Mouse (Mus musculus) left cerebral cortex, adult 2 months (tissue): ENCODE measurements around the gene Emilin2. TPM values are rescaled to one million over a fixed set of nuclear protein-coding genes. Genes with fewer than 3 reads are reported as not detected.
A peak's percentile ranks its signal among the peaks of the same experiment; 100 is the strongest.
"Not testable (repeated sequence)": the region's sequence is repeated elsewhere in the genome, so short reads cannot be mapped to it uniquely, and the experiment has no call there.

Experiments used
- DNase-seq, 2 experiments: peaks; one replicate each; pipeline ENCODE4 v3.0.0; 2021 to 2022; ENCODE audit warnings: low spot score in 2 of 2, mixed read lengths in 1 of 2; ENCODE audit errors: extremely low spot score in 1 of 2
- H3K27ac ChIP-seq: fragments of 200-600 bp; 2 replicates; pipeline ENCODE4 v1.8.1; 2022
- H3K4me3 ChIP-seq: fragments of 200-600 bp; 2 replicates; pipeline ENCODE4 v1.8.1; 2022
- CTCF ChIP-seq: fragments of 200-600 bp; IDR thresholded peaks from 2 replicates; pipeline ENCODE4 v1.8.1; 2022; ENCODE audit warnings: antibody characterized with exemption, mild to moderate bottlenecking, moderate library complexity
- intact Hi-C: fragments of 180-260 bp; cut with DNase I; formaldehyde crosslinking; loops from one replicate; pipeline ENCODE4 v1.15.1; 2025
- long read RNA-seq, 2 experiments: library from polyadenylated mRNA; stranded (forward); transcript quantifications; one replicate each; pipeline ENCODE4 v2.0.0; 2021; ENCODE audit warnings: borderline mapping rate in 2 of 2
- total RNA-seq, 2 experiments: library from RNA; stranded (reverse); gene quantifications; 2 replicates each; pipeline ENCODE4 v1.2.3; 2021

Emilin2 gene
- 1 to 10 TPM; 1.7 to 2.0 TPM for total RNA-seq
- long read RNA-seq, experiment 1, transcript Emilin2-203 (8 exons, 3,939 nt) = major isoform, 11 of 12 reads
- long read RNA-seq, experiment 1, partial matches to known transcripts = 0 of 12 reads
- long read RNA-seq, experiment 1, other reads (novel, unspliced or antisense) = 0 of 12 reads
- long read RNA-seq, experiment 2, partial matches to known transcripts = 0 of 1 reads
- long read RNA-seq, experiment 2, other reads (novel, unspliced or antisense) = 0 of 1 reads

DNA sequence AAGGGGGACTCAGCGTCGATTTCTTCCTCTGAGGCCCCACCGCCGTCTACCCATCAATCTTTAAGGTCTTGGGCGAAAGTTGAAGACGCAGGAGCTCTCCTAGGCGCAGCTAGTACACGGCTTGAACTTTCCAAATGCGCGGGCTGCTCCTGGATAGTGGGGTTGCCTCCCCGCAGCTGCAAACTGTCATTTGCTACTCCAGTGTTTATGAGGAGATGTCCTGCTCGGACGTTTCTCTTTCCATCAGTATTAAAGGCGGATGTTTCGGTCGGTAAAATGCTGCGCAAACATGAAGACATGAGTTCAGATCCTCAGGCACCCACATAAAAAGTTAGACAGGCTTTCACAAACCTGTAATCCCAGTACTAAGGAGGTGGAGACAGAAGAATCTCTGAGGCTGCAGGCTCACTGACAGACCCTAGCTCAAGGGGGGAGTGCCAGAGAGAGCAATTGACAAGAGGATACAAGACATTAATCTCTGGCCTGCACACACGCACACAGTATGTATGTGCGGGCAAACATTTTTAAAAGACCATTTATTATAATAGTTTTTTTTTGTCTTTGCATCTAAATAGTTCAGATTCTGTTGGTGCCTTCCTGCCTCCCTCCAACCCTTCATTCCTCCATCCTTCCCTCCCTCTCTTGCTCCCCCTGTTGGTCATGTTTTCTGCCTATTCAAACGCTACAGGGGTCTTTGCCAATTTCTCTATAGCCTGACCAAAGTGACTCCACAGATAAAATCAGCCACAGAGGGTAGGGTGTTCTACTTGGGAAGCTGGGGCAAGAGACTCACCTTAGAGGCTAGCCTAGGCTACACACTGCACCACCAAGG is at the start of gene Emilin2:
Emilin2 (minus strand) TSS at position 639 of the 832 bp plus-strand sequence.
- no peak for DNase-seq
- intact Hi-C loops = no loop called here
- peak; percentile 37 for TF ChIP-seq CTCF
- Histone ChIP-seq H3K4me3 (peak within 1 kb of the TSS; percentile 46), H3K27ac (no peak within 1 kb of the TSS)

DNA sequence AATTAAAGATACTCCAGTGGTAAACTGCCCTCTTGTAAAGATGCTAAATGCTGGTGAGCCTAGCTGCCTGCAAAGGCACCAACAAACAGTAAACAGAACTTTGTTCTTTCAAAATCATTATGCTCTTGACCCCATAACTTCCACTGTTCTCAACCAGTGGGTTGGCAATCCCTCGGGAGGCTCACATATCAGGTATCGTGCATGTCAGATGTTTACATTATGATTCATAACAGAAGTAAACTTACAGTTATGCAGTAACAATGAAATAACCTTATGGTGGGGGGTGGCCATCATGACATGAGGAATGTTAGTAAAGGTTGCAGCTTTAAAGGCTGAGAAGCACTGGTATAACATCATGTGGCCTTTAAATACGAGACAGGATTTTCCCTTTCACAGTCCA is 43.7 kb upstream of the Emilin2 start:
- intact Hi-C loops = no loop called here
- no peak for DNase-seq
- no peak overlapping the region for H3K27ac ChIP-seq
- no peak for TF ChIP-seq CTCF
- no peak overlapping the region for H3K4me3 ChIP-seq

- intact Hi-C loops = no loop called here
- no peak for TF ChIP-seq CTCF
- DNase-seq = no peak
- Histone ChIP-seq H3K4me3 (no peak overlapping the region), H3K27ac (no peak overlapping the region)
These were observed 42.4 kb upstream of the Emilin2 start for GRCm38 (mm10) chr17:71354205-71354604.

DNA sequence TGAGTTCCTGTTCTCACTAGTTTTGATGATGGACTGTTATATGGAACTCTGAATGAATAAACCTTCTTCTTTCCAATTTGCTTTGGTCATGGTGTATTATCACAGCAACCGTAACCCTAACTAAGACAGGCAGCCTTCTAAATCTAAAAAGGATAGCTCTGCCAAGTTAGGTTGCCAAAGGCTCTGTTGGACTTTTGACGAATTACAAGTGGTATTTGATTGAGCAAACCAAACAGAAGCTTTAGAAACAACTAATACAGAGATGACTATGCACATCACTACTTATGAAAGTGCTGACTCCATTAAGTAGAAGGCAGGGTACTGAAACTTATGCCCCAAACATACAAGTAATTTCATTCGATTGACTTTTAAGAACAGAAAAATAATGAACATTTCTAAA is 36.4 kb upstream of the Emilin2 start:
- no peak for TF ChIP-seq CTCF
- H3K27ac ChIP-seq = no peak overlapping the region
- no peak overlapping the region for H3K4me3 ChIP-seq
- intact Hi-C loops = no loop called here
- no peak for DNase-seq

GRCm38 (mm10) chr17:71342006-71342405 is 30.2 kb upstream of the Emilin2 start:
- no peak overlapping the region for H3K4me3 ChIP-seq
- H3K27ac ChIP-seq = no peak overlapping the region
- no peak for TF ChIP-seq CTCF
- DNase-seq = no peak
- intact Hi-C loops = no loop called here

DNA sequence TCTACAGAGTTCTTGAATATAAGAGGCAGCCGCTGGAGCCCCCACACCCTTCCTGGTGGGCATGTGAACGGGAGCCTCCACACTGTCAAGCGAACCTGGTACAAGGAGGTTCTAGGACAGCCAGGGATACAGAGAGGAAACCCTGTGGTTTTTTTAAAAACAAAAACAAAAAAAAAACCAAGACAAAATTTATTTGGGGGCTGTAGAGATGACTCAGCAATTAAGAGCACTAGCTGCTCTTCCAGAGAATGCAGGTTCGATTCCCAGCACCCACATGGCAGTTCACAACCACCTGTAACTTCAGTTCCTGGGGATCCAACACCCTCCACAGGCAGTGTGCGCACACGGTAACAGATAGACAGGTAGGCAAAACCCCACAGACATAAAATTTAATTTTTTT is 26.8 kb upstream of the Emilin2 start:
- intact Hi-C loops = no loop called here
- DNase-seq = no peak
- no peak for TF ChIP-seq CTCF
- no peak overlapping the region for H3K27ac ChIP-seq
- no peak overlapping the region for H3K4me3 ChIP-seq

- no peak overlapping the region for H3K4me3 ChIP-seq
- no peak for TF ChIP-seq CTCF
- H3K27ac ChIP-seq = no peak overlapping the region
- no peak for DNase-seq
- intact Hi-C loops = no loop called here
These were observed 25.8 kb upstream of the Emilin2 start for GRCm38 (mm10) chr17:71337546-71337945.

- intact Hi-C loops = no loop called here
- H3K27ac ChIP-seq = no peak overlapping the region
- H3K4me3 ChIP-seq = no peak overlapping the region
- no peak for DNase-seq
- no peak for TF ChIP-seq CTCF
These were observed 24.6 kb upstream of the Emilin2 start for GRCm38 (mm10) chr17:71336421-71336820.

DNA sequence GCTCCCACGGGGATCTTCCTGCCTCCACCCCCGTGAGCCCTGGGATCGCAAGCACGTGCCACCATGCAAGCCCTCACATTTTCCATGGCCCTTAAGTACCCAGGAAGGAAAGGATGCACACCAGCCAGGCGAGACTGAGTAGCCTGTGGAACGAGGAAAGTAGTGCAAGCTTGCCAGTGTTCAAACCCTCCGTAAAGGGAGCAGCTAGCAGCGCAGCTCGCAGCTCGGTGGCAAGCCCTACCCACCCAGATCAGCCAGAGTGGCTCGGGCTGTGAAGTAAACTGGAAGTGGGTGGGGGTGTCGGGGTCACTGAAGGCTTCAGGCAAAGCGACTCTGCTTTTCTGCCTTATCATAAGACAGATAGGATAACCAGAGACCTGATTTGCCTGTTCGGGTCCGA is 20.5 kb upstream of the Emilin2 start:
- Histone ChIP-seq H3K27ac (no peak overlapping the region), H3K4me3 (no peak overlapping the region)
- intact Hi-C loops = no loop called here
- no peak for DNase-seq
- no peak for TF ChIP-seq CTCF

- DNase-seq, intact Hi-C loops, H3K4me3 ChIP-seq, H3K27ac ChIP-seq: not testable (repeated sequence)
These were observed 9.0 kb upstream of the Emilin2 start for GRCm38 (mm10) chr17:71320731-71321130.

- no peak overlapping the region for H3K4me3 ChIP-seq
- H3K27ac ChIP-seq = no peak overlapping the region
- TF ChIP-seq CTCF = no peak
- intact Hi-C loops = no loop called here
- DNase-seq = no peak
These were observed 7.6 kb upstream of the Emilin2 start for GRCm38 (mm10) chr17:71319361-71319760.

- TF ChIP-seq CTCF = no peak
- Histone ChIP-seq H3K27ac (no peak overlapping the region), H3K4me3 (no peak overlapping the region)
- no peak for DNase-seq
- intact Hi-C loops = no loop called here
These were observed 5.8 kb upstream of the Emilin2 start for GRCm38 (mm10) chr17:71317571-71317970.

DNA sequence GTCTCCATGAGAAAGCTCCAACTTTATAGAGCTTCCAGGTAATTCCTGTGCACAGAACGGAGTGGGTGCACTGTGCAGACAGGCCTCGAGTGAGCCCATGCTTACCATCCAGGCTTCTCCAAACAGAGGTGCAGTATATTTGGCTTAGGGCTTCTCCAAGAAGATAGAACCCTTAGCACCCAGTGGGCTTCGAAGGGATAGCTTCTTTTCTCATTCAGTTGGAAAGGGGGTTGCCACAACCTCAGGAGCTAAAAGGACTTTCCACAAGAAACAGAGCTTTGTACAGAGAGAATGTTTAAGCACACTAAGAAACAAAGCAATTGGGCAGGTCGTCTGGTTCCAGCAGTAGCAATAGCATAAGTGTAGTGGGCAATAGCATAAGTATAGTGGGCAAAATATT is 2.5 kb upstream of the Emilin2 start:
- intact Hi-C loops = no loop called here
- DNase-seq = no peak
- no peak for TF ChIP-seq CTCF
- Histone ChIP-seq H3K27ac (no peak overlapping the region), H3K4me3 (no peak overlapping the region)
